ENCODE assay signal across 32 mouse cellular contexts in genomic region chr3:54725344-54725743, GRCm38 (mm10). TPM values are rescaled to one million over a fixed set of nuclear protein-coding genes. Genes with fewer than 3 reads are reported as not detected.
"Had no signal": no experiment of that assay in that cellular context is flagged by ENCODE, and none has a peak within 500 bp of the region (broad histone marks: within the 10 kb centered on the region; RNA-seq: fewer than 3 reads in every experiment).

No protein-coding gene starts in this region.

- DNase-seq: liver; liver, embryonic 13.5 days; liver, postnatal 0 days; lung, adult 18-20 months; lung, adult 2 months; lung, embryonic 14.5 days; lung, postnatal 10 days; lung, postnatal 14 days; lung, postnatal 36 days; lung, postnatal 4 days; midbrain, embryonic 14.5 days had no signal

RNA-seq across cellular contexts. Expression of gene Gm21958, which starts 11.2 kb away (rescaled TPM):
- total RNA-seq: left cerebral cortex, adult 8-10 months; left cerebral cortex, postnatal 10 days; left cerebral cortex, postnatal 14 days; left cerebral cortex, postnatal 25 days; left cerebral cortex, postnatal 36 days; liver, adult 2 months; megakaryocyte progenitor cell, adult 5-6 weeks; megakaryocyte, adult 5-6 weeks; megakaryocyte-erythroid progenitor cell, adult 5-6 weeks; midbrain, postnatal 0 days; monocyte, adult 5-6 weeks had no signal
- polyA plus RNA-seq: limb, embryonic 12.5 days; limb, embryonic 14.5 days; liver, adult 2 months; liver, embryonic 11.5 days; liver, embryonic 12.5 days; liver, embryonic 13.5 days; liver, embryonic 14.5 days; liver, embryonic 16.5 days; liver, postnatal 0 days; lung, adult 2 months; lung, postnatal 0 days; macrophage; midbrain, embryonic 15.5 days; midbrain, postnatal 0 days; myocyte had no signal

RNA-seq across cellular contexts. Expression of gene Smad9, which starts 30.0 kb away (rescaled TPM):
- total RNA-seq: megakaryocyte progenitor cell, adult 5-6 weeks; megakaryocyte, adult 5-6 weeks; megakaryocyte-erythroid progenitor cell, adult 5-6 weeks; monocyte, adult 5-6 weeks had no signal
- polyA plus RNA-seq: macrophage had no signal
